Mouse (Mus musculus): ENCODE measurements around the gene Golga5. TPM values are rescaled to one million over a fixed set of nuclear protein-coding genes. Genes with fewer than 3 reads are reported as not detected.

Gene Golga5
- polyA plus RNA-seq, 1 experiment from 2014 or later: 31.5 TPM

- H3K4me2 ChIP-seq (ENCODE audit: low read length): no peak overlapping the region
- H3K4me3 ChIP-seq (ENCODE audit: low read depth, low read length): no peak overlapping the region
- no peaks in the 10 kb centered on the region for H3K9me3 ChIP-seq (ENCODE audit: control insufficient read depth, low read length)
- ATAC-seq (replicated peaks; ENCODE audit: low FRiP score, low TSS enrichment, low read depth): no peak
- no peak overlapping the region for H3K27ac ChIP-seq (ENCODE audit: low read depth)
- no peak for DNase-seq (ENCODE audit: low spot score)
- H3K9ac ChIP-seq (ENCODE audit: low read length): no peak overlapping the region
- no peaks in the 10 kb centered on the region for H3K27me3 ChIP-seq (replicated peaks; ENCODE audit: control insufficient read depth, insufficient read depth, low read length)
- H3K4me1 ChIP-seq (replicated peaks; ENCODE audit: control insufficient read depth, insufficient read depth, low read length): no peaks in the 10 kb centered on the region
- WGBS: 93% methylated on average over 7 of the region's 7 CpGs
- H3K36me3 ChIP-seq (ENCODE audit: control insufficient read depth, insufficient read depth, low read length): no peaks in the 10 kb centered on the region
These were observed 37.0 kb downstream of the Golga5 start for GRCm38 (mm10) chr12:102505949-102506348.

GRCm38 (mm10) chr12:102511363-102511762, 42.4 kb downstream of the Golga5 start:
- Histone ChIP-seq H3K27me3 (replicated peaks; ENCODE audit: control insufficient read depth, insufficient read depth, low read length) (no peaks in the 10 kb centered on the region), H3K4me2 (ENCODE audit: low read length) (no peak overlapping the region), H3K9me3 (ENCODE audit: control insufficient read depth, low read length) (no peaks in the 10 kb centered on the region), H3K4me3 (ENCODE audit: low read depth, low read length) (no peak overlapping the region), H3K27ac (ENCODE audit: low read depth) (no peak overlapping the region), H3K4me1 (replicated peaks; ENCODE audit: control insufficient read depth, insufficient read depth, low read length) (no peaks in the 10 kb centered on the region), H3K36me3 (ENCODE audit: control insufficient read depth, insufficient read depth, low read length) (no peaks in the 10 kb centered on the region), H3K9ac (ENCODE audit: low read length) (no peak overlapping the region)
- 45% methylated on average over 3 of the region's 3 CpGs for WGBS
- no peak for DNase-seq (ENCODE audit: low spot score)
- ATAC-seq (replicated peaks; ENCODE audit: low FRiP score, low TSS enrichment, low read depth): no peak

DNA sequence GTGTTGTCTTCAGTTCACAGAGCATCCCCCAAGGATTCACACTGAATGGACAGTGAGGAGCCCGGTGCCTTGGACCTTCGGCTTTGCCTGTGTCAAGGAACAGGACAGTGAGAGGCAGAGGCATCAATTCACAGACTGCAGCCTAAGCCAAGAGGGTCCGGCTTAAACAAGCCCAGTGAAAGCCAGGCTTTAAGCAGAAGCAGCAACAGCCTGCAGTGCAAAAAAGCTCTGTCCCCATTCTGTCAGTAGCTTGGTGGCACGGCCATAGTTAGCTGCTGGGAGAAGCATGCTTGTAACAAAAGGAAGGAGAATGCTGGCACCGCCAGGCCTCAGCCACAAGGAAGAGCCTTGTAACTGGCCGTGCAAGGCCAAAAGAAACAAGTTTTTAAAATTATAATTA, 45.2 kb downstream of the Golga5 start:
- Histone ChIP-seq H3K4me3 (ENCODE audit: low read depth, low read length) (no peak overlapping the region), H3K9me3 (ENCODE audit: control insufficient read depth, low read length) (no peaks in the 10 kb centered on the region), H3K4me2 (ENCODE audit: low read length) (no peak overlapping the region), H3K27me3 (replicated peaks; ENCODE audit: control insufficient read depth, insufficient read depth, low read length) (no peaks in the 10 kb centered on the region), H3K4me1 (replicated peaks; ENCODE audit: control insufficient read depth, insufficient read depth, low read length) (no peaks in the 10 kb centered on the region), H3K9ac (ENCODE audit: low read length) (no peak overlapping the region), H3K27ac (ENCODE audit: low read depth) (no peak overlapping the region), H3K36me3 (ENCODE audit: control insufficient read depth, insufficient read depth, low read length) (no peaks in the 10 kb centered on the region)
- ATAC-seq (replicated peaks; ENCODE audit: low FRiP score, low TSS enrichment, low read depth) (no peak), DNase-seq (ENCODE audit: low spot score) (no peak)
- 79% methylated on average over 6 of the region's 6 CpGs for WGBS

- H3K9ac ChIP-seq (ENCODE audit: low read length): no peak overlapping the region
- no peaks in the 10 kb centered on the region for H3K9me3 ChIP-seq (ENCODE audit: control insufficient read depth, low read length)
- H3K4me2 ChIP-seq (ENCODE audit: low read length): no peak overlapping the region
- H3K27me3 ChIP-seq (replicated peaks; ENCODE audit: control insufficient read depth, insufficient read depth, low read length): no peaks in the 10 kb centered on the region
- no peaks in the 10 kb centered on the region for H3K4me1 ChIP-seq (replicated peaks; ENCODE audit: control insufficient read depth, insufficient read depth, low read length)
- H3K4me3 ChIP-seq (ENCODE audit: low read depth, low read length): no peak overlapping the region
- DNase-seq (ENCODE audit: low spot score): no peak
- no peak for ATAC-seq (replicated peaks; ENCODE audit: low FRiP score, low TSS enrichment, low read depth)
- H3K36me3 ChIP-seq (ENCODE audit: control insufficient read depth, insufficient read depth, low read length): no peaks in the 10 kb centered on the region
- 88% methylated on average over 6 of the region's 6 CpGs for WGBS
- H3K27ac ChIP-seq (ENCODE audit: low read depth): no peak overlapping the region
These were observed 45.8 kb downstream of the Golga5 start for GRCm38 (mm10) chr12:102514751-102515150.

DNA sequence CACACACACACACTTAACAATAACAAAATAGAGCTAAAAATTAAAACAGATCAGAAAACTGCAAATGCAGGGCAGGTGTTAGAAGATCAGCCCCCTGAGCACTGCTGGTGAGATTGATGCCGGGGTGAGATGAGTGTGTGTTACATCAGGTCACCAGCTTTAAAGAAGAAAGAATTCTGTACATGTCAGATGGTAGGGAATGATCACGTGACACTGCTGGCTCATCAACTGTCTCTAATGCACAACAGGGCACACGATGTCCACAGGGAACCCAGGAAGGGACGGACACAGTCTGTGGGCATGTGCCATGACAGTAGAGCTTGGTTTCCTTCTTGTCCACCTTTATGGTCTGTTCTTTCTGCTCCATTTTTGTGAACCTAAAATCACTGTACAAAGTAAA, 47.2 kb downstream of the Golga5 start:
- no peaks in the 10 kb centered on the region for H3K27me3 ChIP-seq (replicated peaks; ENCODE audit: control insufficient read depth, insufficient read depth, low read length)
- H3K4me3 ChIP-seq (ENCODE audit: low read depth, low read length): no peak overlapping the region
- ATAC-seq (replicated peaks; ENCODE audit: low FRiP score, low TSS enrichment, low read depth) (no peak), DNase-seq (ENCODE audit: low spot score) (no peak)
- H3K4me1 ChIP-seq (replicated peaks; ENCODE audit: control insufficient read depth, insufficient read depth, low read length): no peaks in the 10 kb centered on the region
- no peak overlapping the region for H3K4me2 ChIP-seq (ENCODE audit: low read length)
- H3K27ac ChIP-seq (ENCODE audit: low read depth): no peak overlapping the region
- H3K9me3 ChIP-seq (ENCODE audit: control insufficient read depth, low read length): no peaks in the 10 kb centered on the region
- 78% methylated on average over 4 of the region's 4 CpGs for WGBS
- H3K9ac ChIP-seq (ENCODE audit: low read length): no peak overlapping the region
- no peaks in the 10 kb centered on the region for H3K36me3 ChIP-seq (ENCODE audit: control insufficient read depth, insufficient read depth, low read length)

DNA sequence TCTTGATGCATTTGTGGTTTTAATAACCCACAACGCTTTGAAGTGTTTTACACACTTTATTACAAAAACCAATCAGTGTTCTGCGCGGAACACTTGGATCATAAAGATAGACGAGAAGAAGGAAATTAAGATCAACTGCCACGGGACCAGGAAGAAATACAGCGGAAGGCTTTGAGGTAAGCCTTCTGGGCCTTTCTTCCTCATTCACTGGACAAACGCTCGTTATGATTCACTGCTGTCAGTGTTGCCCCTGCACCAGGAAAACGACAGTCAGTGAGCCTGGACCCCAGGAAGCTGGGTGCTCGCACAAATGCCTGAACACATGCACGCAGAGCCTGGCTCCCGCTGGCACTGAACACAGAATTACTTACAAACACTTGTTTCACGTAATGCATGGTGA, 48.7 kb downstream of the Golga5 start:
- no peak overlapping the region for H3K4me2 ChIP-seq (ENCODE audit: low read length)
- H3K4me3 ChIP-seq (ENCODE audit: low read depth, low read length): no peak overlapping the region
- WGBS: 77% methylated on average over 13 of the region's 13 CpGs
- H3K4me1 ChIP-seq (replicated peaks; ENCODE audit: control insufficient read depth, insufficient read depth, low read length): peaks cover 6% of the 10 kb centered on the region; the same call in 1 of the 2 replicates
- H3K27ac ChIP-seq (ENCODE audit: low read depth): no peak overlapping the region
- DNase-seq (ENCODE audit: low spot score) (no peak), ATAC-seq (replicated peaks; ENCODE audit: low FRiP score, low TSS enrichment, low read depth) (no peak)
- H3K27me3 ChIP-seq (replicated peaks; ENCODE audit: control insufficient read depth, insufficient read depth, low read length): no peaks in the 10 kb centered on the region
- no peak overlapping the region for H3K9ac ChIP-seq (ENCODE audit: low read length)
- H3K36me3 ChIP-seq (ENCODE audit: control insufficient read depth, insufficient read depth, low read length): no peaks in the 10 kb centered on the region
- no peaks in the 10 kb centered on the region for H3K9me3 ChIP-seq (ENCODE audit: control insufficient read depth, low read length)

DNA sequence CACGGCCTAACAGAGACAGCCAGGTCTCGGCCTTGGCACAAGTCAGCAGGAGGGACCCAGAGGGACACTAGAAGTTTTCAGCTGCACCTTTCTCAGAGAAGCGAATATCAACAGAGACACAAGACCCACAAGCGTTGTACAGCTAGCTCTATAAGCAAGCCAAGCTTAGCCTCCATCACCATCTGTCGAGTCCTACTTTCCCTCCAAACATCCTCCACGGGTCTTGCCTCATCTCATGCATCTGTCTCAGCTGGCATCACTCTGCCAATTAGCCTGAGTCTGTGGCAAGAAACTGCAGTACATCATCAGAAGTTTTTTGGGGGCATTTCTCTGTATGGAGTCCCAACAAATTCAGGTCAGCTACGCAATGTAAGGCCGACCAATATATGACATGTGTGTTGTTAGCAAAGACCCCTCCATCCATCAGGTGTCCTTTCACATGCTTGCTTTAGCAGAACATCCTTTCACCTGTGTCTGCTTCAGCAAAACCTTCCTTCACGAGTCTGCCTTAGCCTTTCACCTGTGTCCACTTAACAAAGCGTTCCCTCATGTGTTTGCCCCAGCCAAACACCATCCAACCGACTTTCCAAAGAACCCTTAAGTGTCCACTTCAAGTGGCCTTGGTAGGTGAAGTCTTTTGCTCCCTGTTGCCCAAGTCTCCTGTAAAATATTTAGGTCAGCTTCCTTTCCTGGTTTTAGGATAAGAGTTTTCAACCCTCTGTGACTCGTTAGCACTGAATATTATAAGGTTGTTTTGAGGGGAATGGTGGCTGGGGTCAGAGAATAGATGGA, 51.2 kb downstream of the Golga5 start:
- Histone ChIP-seq H3K9me3 (ENCODE audit: control insufficient read depth, low read length) (no peaks in the 10 kb centered on the region), H3K27ac (ENCODE audit: low read depth) (no peak overlapping the region), H3K4me1 (replicated peaks; ENCODE audit: control insufficient read depth, insufficient read depth, low read length) (peaks cover 6% of the 10 kb centered on the region; the same call in 1 of the 2 replicates), H3K36me3 (ENCODE audit: control insufficient read depth, insufficient read depth, low read length) (no peaks in the 10 kb centered on the region), H3K4me3 (ENCODE audit: low read depth, low read length) (no peak overlapping the region), H3K9ac (ENCODE audit: low read length) (no peak overlapping the region), H3K4me2 (ENCODE audit: low read length) (no peak overlapping the region), H3K27me3 (replicated peaks; ENCODE audit: control insufficient read depth, insufficient read depth, low read length) (no peaks in the 10 kb centered on the region)
- 90% methylated on average over 12 of the region's 12 CpGs for WGBS
- ATAC-seq (replicated peaks; ENCODE audit: low FRiP score, low TSS enrichment, low read depth) (no peak), DNase-seq (ENCODE audit: low spot score) (no peak)

DNA sequence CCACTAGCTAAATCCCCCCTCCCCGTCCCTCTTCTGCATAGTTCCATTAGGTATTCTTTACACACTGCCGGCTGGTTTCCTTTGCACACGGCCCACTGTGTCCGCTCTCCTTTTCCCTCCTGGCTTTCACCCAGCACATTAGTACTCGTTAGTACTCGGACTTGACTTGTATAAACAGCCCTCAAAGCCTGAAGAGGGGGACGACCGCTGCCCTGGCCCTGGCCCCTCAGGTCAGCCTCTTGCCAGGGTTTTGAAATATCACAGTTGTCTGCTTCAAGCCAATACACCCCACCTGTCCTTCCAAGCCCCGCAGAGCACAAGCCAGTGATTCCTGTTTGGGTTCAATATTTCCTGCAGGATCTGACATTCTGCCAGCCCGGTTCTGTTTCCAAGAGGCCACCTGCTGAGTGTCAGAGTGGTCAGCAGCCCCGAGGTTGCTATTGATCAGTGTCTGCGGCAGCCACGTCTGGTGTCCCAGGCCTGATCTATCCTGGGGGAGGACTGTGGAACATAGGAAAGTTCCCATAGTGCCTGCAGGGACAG, 52.9 kb downstream of the Golga5 start:
- Histone ChIP-seq H3K4me1 (replicated peaks; ENCODE audit: control insufficient read depth, insufficient read depth, low read length) (peaks cover 6% of the 10 kb centered on the region; the same call in 1 of the 2 replicates), H3K27me3 (replicated peaks; ENCODE audit: control insufficient read depth, insufficient read depth, low read length) (no peaks in the 10 kb centered on the region), H3K9ac (ENCODE audit: low read length) (no peak overlapping the region), H3K4me2 (ENCODE audit: low read length) (no peak overlapping the region), H3K9me3 (ENCODE audit: control insufficient read depth, low read length) (no peaks in the 10 kb centered on the region), H3K27ac (ENCODE audit: low read depth) (peak overlapping the region; percentile 12), H3K36me3 (ENCODE audit: control insufficient read depth, insufficient read depth, low read length) (no peaks in the 10 kb centered on the region), H3K4me3 (ENCODE audit: low read depth, low read length) (no peak overlapping the region)
- 18% methylated on average over 13 of the region's 13 CpGs for WGBS
- ATAC-seq (replicated peaks; ENCODE audit: low FRiP score, low TSS enrichment, low read depth) (peak; percentile 72), DNase-seq (ENCODE audit: low spot score) (peak; percentile 64)

- DNase-seq (ENCODE audit: low spot score): no peak
- Histone ChIP-seq H3K36me3 (ENCODE audit: control insufficient read depth, insufficient read depth, low read length) (no peaks in the 10 kb centered on the region), H3K9ac (ENCODE audit: low read length) (no peak overlapping the region), H3K4me1 (replicated peaks; ENCODE audit: control insufficient read depth, insufficient read depth, low read length) (peaks cover 6% of the 10 kb centered on the region; the same call in 1 of the 2 replicates), H3K9me3 (ENCODE audit: control insufficient read depth, low read length) (no peaks in the 10 kb centered on the region), H3K27me3 (replicated peaks; ENCODE audit: control insufficient read depth, insufficient read depth, low read length) (no peaks in the 10 kb centered on the region), H3K27ac (ENCODE audit: low read depth) (no peak overlapping the region), H3K4me3 (ENCODE audit: low read depth, low read length) (no peak overlapping the region), H3K4me2 (ENCODE audit: low read length) (no peak overlapping the region)
- 58% methylated on average over 3 of the region's 3 CpGs for WGBS
- ATAC-seq (replicated peaks; ENCODE audit: low FRiP score, low TSS enrichment, low read depth): no peak
These were observed 55.3 kb downstream of the Golga5 start for GRCm38 (mm10) chr12:102524216-102524615.
